In genomic region chr15:12479326-12479725, GRCm38 (mm10) we compare ENCODE assay signal across 8 mouse cellular contexts.
DNase-seq lines count a peak whose midpoint lies in the region; ATAC-seq lines count a peak whose summit lies in the region.

No protein-coding gene starts in this region.

- peak; percentile 46 to 73; a peak in 3 of 4 replicates for ATAC-seq in hematopoietic stem cell, adult 5-6 weeks (replicated peaks in 1 of 2; ENCODE audit: insufficient read depth in 1 of 2, low FRiP score in 2 of 2, low TSS enrichment in 1 of 2, low read depth in 1 of 2, poor library complexity in 2 of 2, severe bottlenecking in 2 of 2)

- DNase-seq in gastrocnemius, adult 18-20 months (ENCODE audit: low spot score), result peak; percentile 30
- DNase-seq in gastrocnemius, adult 8-10 months (ENCODE audit: low spot score in 2 of 2), result no peak
- peak; percentile 11 for DNase-seq in 3134 (ENCODE audit: extremely low read depth, insufficient read length, low spot score)
- peak; percentile 20 for DNase-seq in MEL-GATA-1-ER (ENCODE audit: extremely low read depth, low read depth)
- peak; percentile 24 to 41 for DNase-seq in monocyte, adult 2 months (ENCODE audit: low read depth in 1 of 2, low spot score in 2 of 2)
- no peak for DNase-seq in gastrocnemius, postnatal 4 days (ENCODE audit: low spot score in 2 of 2)
- no peak for DNase-seq in right cerebral cortex, adult 18-20 months

Comparison
In these comparisons a context has a peak if more than half of its experiments do, and no peak if none do; other contexts are left out.
1. DNase-seq: peak in gastrocnemius, adult 18-20 months (single experiment), 3134 (single experiment), MEL-GATA-1-ER (single experiment) and monocyte, adult 2 months (2 of 2); none in gastrocnemius, adult 8-10 months (0 of 2), gastrocnemius, postnatal 4 days (0 of 2) and right cerebral cortex, adult 18-20 months (single experiment).